In genomic region chrX:99225111-99225752, GRCm38 (mm10) we compare ENCODE assay signal across 11 mouse cellular contexts.
DNase-seq lines count a peak whose midpoint lies in the region; ATAC-seq and TF ChIP-seq lines count a peak whose summit lies in the region.
"Had no signal": no experiment of that assay in that cellular context is flagged by ENCODE, and none has a peak within 500 bp of the region (broad histone marks: within the 10 kb centered on the region; RNA-seq: fewer than 3 reads in every experiment).

No protein-coding gene starts in this region.

- WGBS in heart, embryonic 10.5 days: 57% methylated on average over 7 of the region's 7 CpGs
- WGBS in lung, embryonic 16.5 days: 38% methylated on average over 7 of the region's 7 CpGs
- WGBS in forebrain, embryonic 13.5 days: 76% methylated on average over 7 of the region's 7 CpGs
- 53% methylated on average over 7 of the region's 7 CpGs for WGBS in hindbrain, postnatal 0 days
- 69% methylated on average over 7 of the region's 7 CpGs for WGBS in liver, postnatal 0 days (ENCODE audit: insufficient replicate concordance)

- TF ChIP-seq EP300 in liver, postnatal 0 days (IDR thresholded peaks at IDR 0.05; ENCODE audit: low read depth): no peak

- H3K4me2 ChIP-seq in lung, embryonic 16.5 days (ENCODE audit: low read depth, low read length): no peak overlapping the region
- H3K4me2 ChIP-seq in forebrain, embryonic 13.5 days: no peak overlapping the region
- H3K4me2 ChIP-seq in hindbrain, postnatal 0 days (ENCODE audit: low read depth, low read length): no peak overlapping the region
- H3K4me2 ChIP-seq in liver, postnatal 0 days (ENCODE audit: low read depth, low read length): no peak overlapping the region

- peak; percentile 81 for ATAC-seq in lung, embryonic 16.5 days (ENCODE audit: low read depth)
- ATAC-seq in forebrain, embryonic 13.5 days: peak; percentile 72; the same call in 1 of the 2 replicates
- ATAC-seq in hindbrain, postnatal 0 days: peak; percentile 83
- ATAC-seq in liver, postnatal 0 days: no peak
- ATAC-seq in inflammation-experienced regulatory T-cells, adult 6 months: no peak

- H3K9ac ChIP-seq in lung, embryonic 16.5 days (ENCODE audit: low read length): no peak overlapping the region
- no peak overlapping the region for H3K9ac ChIP-seq in forebrain, embryonic 13.5 days
- no peak overlapping the region for H3K9ac ChIP-seq in hindbrain, postnatal 0 days (replicated peaks; ENCODE audit: low read length)
- H3K9ac ChIP-seq in liver, postnatal 0 days (replicated peaks): no peak overlapping the region

- H3K4me3 ChIP-seq in heart, embryonic 10.5 days: no peak overlapping the region
- no peak overlapping the region for H3K4me3 ChIP-seq in lung, embryonic 16.5 days (ENCODE audit: low read length)
- H3K4me3 ChIP-seq in forebrain, embryonic 13.5 days: no peak overlapping the region
- H3K4me3 ChIP-seq in hindbrain, postnatal 0 days (ENCODE audit: low read length): no peak overlapping the region
- H3K4me3 ChIP-seq in liver, postnatal 0 days (ENCODE audit: low read depth, low read length): no peak overlapping the region

- no peak for DNase-seq in heart, embryonic 10.5 days (ENCODE audit: low spot score)
- DNase-seq in heart, adult 8-10 months (ENCODE audit: low spot score): no peak
- DNase-seq in lung, postnatal 14 days: no peak
- peak; percentile 26 for DNase-seq in hindbrain, postnatal 0 days (ENCODE audit: low spot score)
- DNase-seq in liver, postnatal 0 days: no peak
- DNase-seq: cerebellum, postnatal 14 days; layer of hippocampus, adult 9-11 months; thymus, postnatal 25 days had no signal

- H3K9me3 ChIP-seq in heart, embryonic 10.5 days: no peaks in the 10 kb centered on the region
- H3K9me3 ChIP-seq in lung, embryonic 16.5 days (ENCODE audit: control insufficient read depth, low read length): no peaks in the 10 kb centered on the region
- no peaks in the 10 kb centered on the region for H3K9me3 ChIP-seq in forebrain, embryonic 13.5 days (replicated peaks)
- no peaks in the 10 kb centered on the region for H3K9me3 ChIP-seq in hindbrain, postnatal 0 days (ENCODE audit: low read length)
- H3K9me3 ChIP-seq in liver, postnatal 0 days (ENCODE audit: low read length): no peaks in the 10 kb centered on the region

- no peaks in the 10 kb centered on the region for H3K36me3 ChIP-seq in heart, embryonic 10.5 days
- H3K36me3 ChIP-seq in lung, embryonic 16.5 days (ENCODE audit: control insufficient read depth, insufficient read depth, low read length): no peaks in the 10 kb centered on the region
- no peaks in the 10 kb centered on the region for H3K36me3 ChIP-seq in forebrain, embryonic 13.5 days (ENCODE audit: poor library complexity, severe bottlenecking)
- H3K36me3 ChIP-seq in hindbrain, postnatal 0 days (ENCODE audit: insufficient read depth, low read length): no peaks in the 10 kb centered on the region
- H3K36me3 ChIP-seq in liver, postnatal 0 days (replicated peaks; ENCODE audit: insufficient read depth, low read length): no peaks in the 10 kb centered on the region

- H3K4me1 ChIP-seq in heart, embryonic 10.5 days: peaks cover 19% of the 10 kb centered on the region
- no peaks in the 10 kb centered on the region for H3K4me1 ChIP-seq in lung, embryonic 16.5 days (replicated peaks; ENCODE audit: control insufficient read depth, insufficient read depth, low read length)
- H3K4me1 ChIP-seq in forebrain, embryonic 13.5 days: peaks cover 21% of the 10 kb centered on the region
- H3K4me1 ChIP-seq in hindbrain, postnatal 0 days (ENCODE audit: insufficient read depth, low read length): no peaks in the 10 kb centered on the region
- no peaks in the 10 kb centered on the region for H3K4me1 ChIP-seq in liver, postnatal 0 days (ENCODE audit: insufficient read depth)

- TF ChIP-seq CTCF in hindbrain, postnatal 0 days (IDR thresholded peaks at IDR 0.05; ENCODE audit: low read depth): no peak
- no peak for TF ChIP-seq CTCF in liver, postnatal 0 days (IDR thresholded peaks at IDR 0.05; ENCODE audit: low read depth)

- H3K27me3 ChIP-seq in heart, embryonic 10.5 days (ENCODE audit: insufficient read depth, poor library complexity, severe bottlenecking): peaks cover 82% of the 10 kb centered on the region
- H3K27me3 ChIP-seq in lung, embryonic 16.5 days (ENCODE audit: control insufficient read depth, insufficient read depth, low read depth, low read length): no peaks in the 10 kb centered on the region; the same call in none of the 2 replicates
- peaks cover 7% of the 10 kb centered on the region; the same call in 1 of the 2 replicates for H3K27me3 ChIP-seq in forebrain, embryonic 13.5 days
- peaks cover 7% of the 10 kb centered on the region; the same call in 1 of the 2 replicates for H3K27me3 ChIP-seq in hindbrain, postnatal 0 days (ENCODE audit: insufficient read depth, low read length)
- no peaks in the 10 kb centered on the region; the same call in 1 of the 2 replicates for H3K27me3 ChIP-seq in liver, postnatal 0 days (ENCODE audit: insufficient read depth, low read length)

- H3K27ac ChIP-seq in heart, embryonic 10.5 days: peak overlapping the region; percentile 29; the same call in 1 of the 2 replicates
- no peak overlapping the region for H3K27ac ChIP-seq in lung, embryonic 16.5 days (ENCODE audit: low read length)
- no peak overlapping the region for H3K27ac ChIP-seq in forebrain, embryonic 13.5 days
- no peak overlapping the region for H3K27ac ChIP-seq in hindbrain, postnatal 0 days
- no peak overlapping the region for H3K27ac ChIP-seq in liver, postnatal 0 days (ENCODE audit: low read depth)

Comparison
In these comparisons a context has a peak if more than half of its experiments do, and no peak if none do; other contexts are left out.
1. ATAC-seq: peak in lung, embryonic 16.5 days (single experiment), forebrain, embryonic 13.5 days (single experiment) and hindbrain, postnatal 0 days (single experiment); none in liver, postnatal 0 days (single experiment) and inflammation-experienced regulatory T-cells, adult 6 months (single experiment).